Mouse (Mus musculus): ENCODE measurements around the gene Hnrnpa3.

DNA sequence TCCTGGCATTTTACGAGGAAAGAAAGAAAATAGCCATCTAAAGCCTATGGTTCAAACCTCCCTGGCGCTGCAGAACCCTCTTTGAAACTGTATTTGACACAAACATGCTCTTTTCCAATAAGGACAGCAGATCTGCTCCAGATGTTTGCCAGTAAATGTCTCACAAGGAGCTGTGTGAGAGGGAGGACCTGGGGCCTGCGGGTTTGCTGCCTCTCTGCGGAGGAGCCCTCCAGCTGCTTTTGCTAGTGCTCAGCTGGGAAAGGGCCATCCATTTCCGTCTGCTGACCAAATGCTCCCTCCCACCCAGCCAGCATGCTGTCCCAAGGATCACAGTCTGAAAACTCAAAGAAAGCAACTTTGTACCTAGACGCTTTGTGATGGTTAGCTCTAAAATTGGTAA lies 40.3 kb upstream of the Hnrnpa3 start:
- no peak for TF ChIP-seq CTCF (IDR thresholded peaks at IDR 0.05; ENCODE audit: insufficient read depth, low read length)
- TF ChIP-seq POLR2A (IDR thresholded peaks at IDR 0.05; ENCODE audit: borderline replicate concordance, extremely low read depth, low read depth, low read length) = no peak

Measured in lung, adult 2 months (tissue).